Comparison of ENCODE assay signal across 13 mouse cellular contexts in genomic region chr4:110597726-110598283, GRCm38 (mm10).
"Had no signal": no experiment of that assay in that cellular context is flagged by ENCODE, and none has a peak within 500 bp of the region (broad histone marks: within the 10 kb centered on the region; RNA-seq: fewer than 3 reads in every experiment).

No protein-coding gene starts in this region.

- H3K4me1 ChIP-seq: limb, embryonic 13.5 days; midbrain, embryonic 13.5 days; neural tube, embryonic 15.5 days had no signal

- H3K36me3 ChIP-seq: limb, embryonic 13.5 days; midbrain, embryonic 13.5 days; neural tube, embryonic 15.5 days had no signal

- H3K9me3 ChIP-seq: limb, embryonic 13.5 days; midbrain, embryonic 13.5 days; neural tube, embryonic 15.5 days had no signal

- H3K9ac ChIP-seq: limb, embryonic 13.5 days; liver, embryonic 14.5 days; midbrain, embryonic 13.5 days; neural tube, embryonic 15.5 days had no signal

- H3K27ac ChIP-seq: limb, embryonic 13.5 days; liver, embryonic 14.5 days; midbrain, embryonic 13.5 days; neural tube, embryonic 15.5 days had no signal

- DNase-seq: kidney, adult 2 months; kidney, postnatal 14 days; layer of hippocampus, adult 9-11 months; layer of hippocampus, postnatal 36 days; lung, adult 18-20 months; right cerebral cortex, adult 18-20 months; right cerebral cortex, postnatal 25 days; thymus, postnatal 4 days had no signal

- H3K4me3 ChIP-seq: limb, embryonic 13.5 days; midbrain, embryonic 13.5 days; myocyte; neural tube, embryonic 15.5 days had no signal

- ATAC-seq: midbrain, embryonic 13.5 days had no signal

- H3K4me2 ChIP-seq: limb, embryonic 13.5 days; midbrain, embryonic 13.5 days; neural tube, embryonic 15.5 days had no signal

- H3K27me3 ChIP-seq: limb, embryonic 13.5 days; midbrain, embryonic 13.5 days; neural tube, embryonic 15.5 days had no signal
